Mouse (Mus musculus) brain, embryonic 14.5 days (tissue): ENCODE results near the gene Dyx1c1. TPM values are rescaled to one million over a fixed set of nuclear protein-coding genes. Genes with fewer than 3 reads are reported as not detected.

ENCODE experiments used
- DNase-seq: peaks from one replicate; pipeline ENCODE4 v3.0.0-alpha.2; 2011; ENCODE audit warnings: low read depth
- CTCF ChIP-seq: fragments of 200-500 bp; IDR thresholded peaks from 2 replicates; pipeline ENCODE4 v1.5.1; 2012; ENCODE audit warnings: inconsistent platforms, mild to moderate bottlenecking, moderate library complexity, borderline replicate concordance; ENCODE audit not compliant: insufficient read depth, insufficient read length; ENCODE audit errors: extremely low read depth
- POLR2A ChIP-seq: fragments of 200-500 bp; IDR thresholded peaks from 2 replicates; pipeline ENCODE4 v1.6.1; 2012; ENCODE audit warnings: mild to moderate bottlenecking, inconsistent platforms, borderline replicate concordance; ENCODE audit not compliant: poor library complexity, insufficient read depth, insufficient read length, severe bottlenecking; ENCODE audit errors: extremely low read depth
- polyA plus RNA-seq: library from polyadenylated mRNA; depleted of rRNA; stranded (reverse); fragments of >200 nt; gene quantifications from 2 replicates; pipeline ENCODE4 v1.2.3, GENCODE M21; 2012

The Dyx1c1 gene
- polyA plus RNA-seq, 1 experiment = 2.0 TPM

DNA sequence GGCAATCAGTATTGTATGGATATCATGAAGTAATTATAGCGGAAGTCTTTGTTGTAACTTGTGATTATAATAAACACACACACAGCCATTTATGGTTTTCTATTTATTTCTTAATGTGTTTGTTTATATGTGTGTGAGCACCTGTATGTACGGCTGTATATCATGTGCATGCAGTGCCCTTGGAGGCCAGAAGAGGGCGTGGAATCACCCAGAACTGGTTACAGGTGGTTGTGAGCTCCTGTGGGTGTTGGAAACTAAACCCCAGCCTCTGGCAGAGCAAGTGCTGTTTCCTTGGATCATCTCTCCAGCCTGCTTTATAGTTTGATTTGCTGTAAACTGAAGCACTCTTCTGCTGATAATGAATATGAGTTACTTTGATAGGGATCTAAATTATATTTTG is 15.2 kb upstream of the Dyx1c1 start:
- TF ChIP-seq POLR2A = no peak
- TF ChIP-seq CTCF = peak; percentile 29; the same call in 1 of the 2 replicates
- DNase-seq = no peak

- TF ChIP-seq CTCF = no peak
- TF ChIP-seq POLR2A = no peak
- no peak for DNase-seq
Measured at GRCm38 (mm10) chr9:72944286-72944685, 14.3 kb upstream of the Dyx1c1 start.

- no peak for TF ChIP-seq POLR2A
- TF ChIP-seq CTCF = no peak
- DNase-seq = no peak
Measured at GRCm38 (mm10) chr9:72947010-72947409, 11.6 kb upstream of the Dyx1c1 start.

DNA sequence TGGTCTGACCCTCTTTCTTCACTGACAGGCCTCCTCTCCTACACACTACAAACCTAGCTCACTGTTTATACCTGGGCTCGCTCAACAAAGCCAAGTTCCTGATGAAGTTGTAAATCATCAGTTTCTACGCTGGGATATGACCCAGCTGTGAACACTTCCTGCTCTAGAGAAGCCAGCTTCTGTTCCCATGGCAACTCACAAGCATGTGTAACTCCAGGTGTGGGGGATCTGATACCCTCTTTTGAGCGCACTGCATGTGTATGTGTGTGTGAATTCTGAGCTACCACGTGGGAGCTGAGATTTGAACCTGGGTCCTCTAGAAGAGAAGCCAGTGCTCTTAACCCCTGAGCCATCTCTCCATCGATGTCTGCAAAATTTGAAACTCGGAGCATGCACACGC is 9.0 kb upstream of the Dyx1c1 start:
- no peak for TF ChIP-seq CTCF
- TF ChIP-seq POLR2A = no peak
- no peak for DNase-seq

DNA sequence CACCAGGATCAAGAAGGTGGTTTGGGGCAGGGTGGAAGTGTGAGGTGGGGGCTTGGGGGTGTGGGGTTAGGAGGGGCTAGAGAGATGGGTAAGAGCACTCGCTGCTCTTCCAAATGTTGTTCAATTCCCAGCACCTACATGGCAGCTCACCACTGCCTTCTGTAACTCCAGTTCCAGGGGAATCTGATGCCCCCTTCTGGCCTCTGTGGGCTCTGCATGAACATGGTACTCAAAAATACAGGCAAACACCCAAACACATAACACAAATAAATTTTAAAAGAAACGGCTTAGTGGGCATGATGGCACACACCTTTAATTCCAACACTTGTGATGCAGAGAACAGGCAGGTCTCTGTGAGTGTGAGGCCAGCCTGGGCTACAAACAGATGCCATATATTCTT is 3.8 kb upstream of the Dyx1c1 start:
- peak; percentile 33 for DNase-seq
- TF ChIP-seq POLR2A (no peak), CTCF (peak; percentile 57; the same call in 1 of the 2 replicates)

GRCm38 (mm10) chr9:72955546-72955945 is 3.0 kb upstream of the Dyx1c1 start:
- TF ChIP-seq CTCF (peak; percentile 70; the same call in 1 of the 2 replicates), POLR2A (no peak)
- peak; percentile 63 for DNase-seq

DNA sequence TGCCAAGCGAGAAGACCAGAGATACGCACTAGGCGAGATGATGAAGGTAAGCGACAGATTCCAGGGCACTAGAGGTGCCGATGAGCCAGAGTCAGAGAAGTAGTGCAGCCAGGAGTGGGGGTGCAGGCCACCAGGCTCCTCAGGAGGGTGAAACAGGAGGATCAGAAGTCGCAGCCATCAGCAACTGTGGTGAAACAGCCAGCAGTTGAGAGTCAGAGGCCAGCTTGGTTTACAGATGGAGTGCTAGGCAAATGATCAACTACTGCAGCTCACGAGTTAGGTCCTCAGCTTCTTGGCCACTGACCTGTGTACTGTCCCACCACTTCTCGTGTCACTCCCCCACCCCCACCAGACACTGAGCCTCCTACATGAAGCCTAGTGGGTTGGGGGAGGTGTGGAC is 2.8 kb downstream of the Dyx1c1 start:
- DNase-seq = no peak
- TF ChIP-seq CTCF (no peak), POLR2A (no peak)

DNA sequence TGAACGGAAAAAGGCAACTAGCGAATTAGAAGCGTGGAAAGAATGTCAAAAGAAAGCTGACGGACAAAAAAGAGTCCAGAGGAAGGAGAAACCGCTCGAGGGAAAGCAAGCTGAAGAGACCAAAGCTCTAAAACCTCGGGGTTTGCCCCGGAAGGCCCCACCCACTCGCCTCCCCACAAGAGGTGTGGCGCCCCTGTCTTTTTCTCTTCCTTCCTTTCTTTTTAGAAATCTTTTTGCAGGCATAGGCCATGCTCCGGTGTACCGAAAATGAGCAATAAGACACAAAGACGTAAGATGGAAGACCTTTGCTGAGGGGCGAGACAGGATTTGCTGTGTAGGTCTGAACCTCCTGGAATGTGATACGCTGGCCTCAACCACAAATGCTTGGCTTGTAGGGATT is 3.4 kb downstream of the Dyx1c1 start:
- no peak for DNase-seq
- TF ChIP-seq CTCF = no peak
- TF ChIP-seq POLR2A = no peak

- TF ChIP-seq CTCF = peak; percentile 71
- TF ChIP-seq POLR2A = no peak
Measured at GRCm38 (mm10) chr9:72968349-72969061, 9.9 kb downstream of the Dyx1c1 start.

GRCm38 (mm10) chr9:72969874-72970273 is 11.3 kb downstream of the Dyx1c1 start:
- TF ChIP-seq CTCF = no peak
- TF ChIP-seq POLR2A = no peak
- DNase-seq = no peak

More at GRCm38 (mm10) chr9:72968349-72969061, 9.9 kb downstream of the Dyx1c1 start:
- DNase-seq = peak; percentile 88

GRCm38 (mm10) chr9:72972435-72972834 is 13.8 kb downstream of the Dyx1c1 start:
- no peak for TF ChIP-seq POLR2A
- DNase-seq = no peak

GRCm38 (mm10) chr9:72972984-72973383 is 14.4 kb downstream of the Dyx1c1 start:
- no peak for DNase-seq
- TF ChIP-seq CTCF = peak; percentile 10; the same call in 1 of the 2 replicates
- TF ChIP-seq POLR2A = no peak

- DNase-seq = no peak
- no peak for TF ChIP-seq POLR2A
- no peak for TF ChIP-seq CTCF
Measured at GRCm38 (mm10) chr9:72974734-72975133, 16.1 kb downstream of the Dyx1c1 start.

- TF ChIP-seq POLR2A (no peak), CTCF (no peak)
- DNase-seq = no peak
Measured at GRCm38 (mm10) chr9:72975242-72975641, 16.7 kb downstream of the Dyx1c1 start.

DNA sequence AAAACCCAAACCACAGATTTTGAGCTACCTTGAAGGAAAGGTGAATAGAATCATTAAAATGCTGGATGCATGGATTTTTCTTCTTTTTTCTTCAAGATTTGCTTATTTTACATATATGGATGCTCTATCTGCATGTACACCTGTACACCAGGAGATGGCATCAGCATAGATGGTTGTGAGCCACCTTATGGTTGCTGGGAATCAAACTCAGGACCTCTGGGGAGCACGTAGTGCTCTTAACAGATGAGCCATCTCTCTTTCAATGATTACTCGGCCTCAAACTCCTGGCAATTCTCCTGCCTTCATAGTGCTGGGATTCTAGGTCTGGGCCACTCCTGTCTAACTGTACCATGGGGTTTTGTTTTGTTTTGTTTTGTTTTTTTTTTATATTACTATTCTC is 24.5 kb downstream of the Dyx1c1 start:
- no peak for TF ChIP-seq POLR2A
- TF ChIP-seq CTCF = no peak
- DNase-seq = no peak
